Mouse (Mus musculus): ENCODE results near the gene 1700057G04Rik. TPM values are rescaled to one million over a fixed set of nuclear protein-coding genes. Genes with fewer than 3 reads are reported as not detected.

The 1700057G04Rik gene
- not detected in 2 replicates for total RNA-seq (2014; rRNA removed)
- not detected in 2 replicates for polyA plus RNA-seq (2012; rRNA removed)

- DNase-seq (ENCODE audit: extremely low read depth, low read depth, low spot score), result no peak
- Histone ChIP-seq H3K27me3 (ENCODE audit: control insufficient read depth, insufficient read depth, low read length) (no peaks in the 10 kb centered on the region), H3K9ac (ENCODE audit: low read depth, low read length) (no peak within 1 kb of the TSS), H3K27ac (replicated peaks; ENCODE audit: insufficient read depth, low read depth, low read length) (no peak within 1 kb of the TSS), H3K36me3 (ENCODE audit: control insufficient read depth, insufficient read depth, low read length) (no peaks in the 10 kb centered on the region), H3K4me3 (ENCODE audit: insufficient read depth, low read depth, low read length) (no peak within 1 kb of the TSS), H3K79me2 (ENCODE audit: control insufficient read depth, insufficient read depth, low read length) (no peaks in the 10 kb centered on the region), H3K4me1 (ENCODE audit: control insufficient read depth, insufficient read depth, low read length) (no peaks in the 10 kb centered on the region)
- TF ChIP-seq CTCF (IDR thresholded peaks at IDR 0.05; ENCODE audit: low read depth, low read length), result no peak
- no peak for TF ChIP-seq POLR2A (IDR thresholded peaks at IDR 0.05; ENCODE audit: extremely low read depth, insufficient read depth, low read length)
- 84% methylated on average over 1 of the region's 1 CpGs for WGBS
These were observed at the start of gene 1700057G04Rik for GRCm38 (mm10) chr9:92309077-92309476. Gene 1700057G04Rik, plus strand, starts transcription at chr9:92309377.

DNA sequence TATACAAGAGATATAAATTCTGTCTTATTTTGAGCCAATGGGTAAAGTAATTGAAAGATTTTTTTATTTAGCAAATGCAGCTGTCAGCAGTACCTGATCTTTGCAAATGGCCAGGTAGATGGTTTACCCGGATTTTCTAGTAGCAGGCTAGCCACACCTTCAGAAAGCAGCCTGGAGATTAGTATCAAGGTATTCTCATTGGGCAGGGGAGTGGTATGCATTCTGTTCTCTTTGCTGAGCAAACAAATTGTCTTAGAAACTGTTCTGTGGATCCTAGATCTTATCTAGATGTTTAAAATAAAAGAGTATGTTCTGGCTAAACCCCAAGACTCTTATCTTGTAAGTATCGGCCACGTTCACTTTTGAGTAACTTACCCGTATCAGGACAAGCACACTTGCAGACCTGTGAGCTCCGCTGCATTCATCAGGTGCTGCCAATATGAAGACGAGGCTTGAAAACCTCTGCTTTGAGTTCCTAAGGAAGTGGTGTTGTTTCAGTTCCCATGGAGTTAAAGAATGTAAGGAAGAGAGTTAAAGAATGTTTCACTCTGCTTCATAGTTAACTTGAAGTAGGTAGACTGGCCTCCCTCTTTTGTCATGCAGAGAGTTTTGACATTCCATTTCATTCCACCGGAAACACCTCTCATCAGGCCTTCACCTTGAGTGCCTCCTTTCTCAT, 48.6 kb upstream of the 1700057G04Rik start:
- 83% methylated on average over 7 of the region's 7 CpGs for WGBS
- no peak overlapping the region for H3K4me3 ChIP-seq (ENCODE audit: insufficient read depth, low read depth, low read length)
- no peaks in the 10 kb centered on the region for H3K27me3 ChIP-seq (ENCODE audit: control insufficient read depth, insufficient read depth, low read length)
- no peak overlapping the region for H3K27ac ChIP-seq (replicated peaks; ENCODE audit: insufficient read depth, low read depth, low read length)
- DNase-seq (ENCODE audit: extremely low read depth, low read depth, low spot score), result no peak
- no peak overlapping the region for H3K9ac ChIP-seq (ENCODE audit: low read depth, low read length)
- TF ChIP-seq POLR2A (IDR thresholded peaks at IDR 0.05; ENCODE audit: extremely low read depth, insufficient read depth, low read length) (no peak), CTCF (IDR thresholded peaks at IDR 0.05; ENCODE audit: low read depth, low read length) (no peak)
- H3K79me2 ChIP-seq (ENCODE audit: control insufficient read depth, insufficient read depth, low read length), result no peaks in the 10 kb centered on the region
- no peaks in the 10 kb centered on the region; the same call in 1 of the 2 replicates for H3K4me1 ChIP-seq (ENCODE audit: control insufficient read depth, insufficient read depth, low read length)
- peaks cover 27% of the 10 kb centered on the region for H3K36me3 ChIP-seq (ENCODE audit: control insufficient read depth, insufficient read depth, low read length)

DNA sequence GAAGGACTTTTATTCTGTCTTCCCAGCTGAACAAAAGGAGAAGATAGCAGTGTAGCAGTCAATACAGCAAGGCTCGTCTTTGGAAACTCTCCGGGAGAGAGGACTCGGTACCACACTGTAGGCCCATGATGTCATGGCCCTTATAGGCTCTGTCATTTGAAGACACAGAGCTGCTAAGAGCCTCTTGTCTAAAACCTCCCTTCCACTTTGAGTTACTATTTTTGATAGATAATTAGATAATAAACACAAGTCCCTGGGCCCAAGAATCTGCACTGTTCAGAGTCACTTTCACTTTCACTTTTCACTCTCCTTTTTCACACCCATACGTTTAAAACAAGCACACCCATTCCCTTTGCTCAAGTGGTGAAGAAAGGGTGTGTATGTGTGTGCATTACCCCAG, 43.5 kb upstream of the 1700057G04Rik start:
- peak overlapping the region; percentile 86 for H3K27ac ChIP-seq (replicated peaks; ENCODE audit: insufficient read depth, low read depth, low read length)
- H3K4me1 ChIP-seq (ENCODE audit: control insufficient read depth, insufficient read depth, low read length), result peaks cover 13% of the 10 kb centered on the region
- H3K79me2 ChIP-seq (ENCODE audit: control insufficient read depth, insufficient read depth, low read length), result peaks cover 2% of the 10 kb centered on the region; the same call in 1 of the 2 replicates
- peaks cover 16% of the 10 kb centered on the region; the same call in 1 of the 2 replicates for H3K36me3 ChIP-seq (ENCODE audit: control insufficient read depth, insufficient read depth, low read length)
- H3K27me3 ChIP-seq (ENCODE audit: control insufficient read depth, insufficient read depth, low read length), result no peaks in the 10 kb centered on the region
- TF ChIP-seq CTCF (IDR thresholded peaks at IDR 0.05; ENCODE audit: low read depth, low read length), result no peak
- no peak for TF ChIP-seq POLR2A (IDR thresholded peaks at IDR 0.05; ENCODE audit: extremely low read depth, insufficient read depth, low read length)
- WGBS, result 25% methylated on average over 4 of the region's 4 CpGs
- peak overlapping the region; percentile 35 for H3K4me3 ChIP-seq (ENCODE audit: insufficient read depth, low read depth, low read length)
- H3K9ac ChIP-seq (ENCODE audit: low read depth, low read length), result peak overlapping the region; percentile 49
- peak; percentile 66 for DNase-seq (ENCODE audit: extremely low read depth, low read depth, low spot score)

DNA sequence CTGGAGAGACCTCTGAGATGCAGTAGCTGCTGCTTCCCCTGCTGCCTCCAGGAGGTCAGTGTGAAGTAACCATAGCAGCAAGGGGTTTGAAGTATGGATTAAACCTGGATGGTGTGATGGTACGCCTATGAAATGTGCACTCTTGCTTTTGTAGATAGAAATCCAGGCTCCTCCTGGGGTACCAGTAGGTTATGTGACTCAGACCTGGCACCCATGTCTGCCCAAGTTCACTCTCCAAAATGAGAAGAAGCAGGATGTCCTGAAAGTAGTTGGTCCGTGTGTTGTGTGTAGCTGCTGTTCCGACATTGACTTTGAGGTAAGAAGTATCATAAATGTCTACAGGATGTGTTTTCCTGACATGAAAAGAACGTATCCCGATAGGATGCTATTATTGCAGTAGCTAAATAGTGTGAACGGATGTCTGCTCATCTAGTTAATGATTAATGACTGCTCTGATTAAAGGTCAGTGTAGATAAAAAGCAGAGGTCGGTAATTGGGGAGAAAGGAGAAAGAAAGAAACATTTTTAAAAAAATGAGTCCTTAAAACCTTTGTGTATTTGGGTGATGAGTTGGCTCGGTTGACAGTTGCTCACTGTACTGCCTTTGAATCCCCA, 42.5 kb upstream of the 1700057G04Rik start:
- Histone ChIP-seq H3K4me3 (ENCODE audit: insufficient read depth, low read depth, low read length) (no peak overlapping the region), H3K27ac (replicated peaks; ENCODE audit: insufficient read depth, low read depth, low read length) (peak overlapping the region; percentile 93), H3K79me2 (ENCODE audit: control insufficient read depth, insufficient read depth, low read length) (peaks cover 2% of the 10 kb centered on the region; the same call in 1 of the 2 replicates), H3K4me1 (ENCODE audit: control insufficient read depth, insufficient read depth, low read length) (peaks cover 16% of the 10 kb centered on the region), H3K9ac (ENCODE audit: low read depth, low read length) (no peak overlapping the region), H3K36me3 (ENCODE audit: control insufficient read depth, insufficient read depth, low read length) (peaks cover 9% of the 10 kb centered on the region; the same call in 1 of the 2 replicates), H3K27me3 (ENCODE audit: control insufficient read depth, insufficient read depth, low read length) (no peaks in the 10 kb centered on the region)
- peak; percentile 90 for DNase-seq (ENCODE audit: extremely low read depth, low read depth, low spot score)
- TF ChIP-seq CTCF (IDR thresholded peaks at IDR 0.05; ENCODE audit: low read depth, low read length) (no peak), POLR2A (IDR thresholded peaks at IDR 0.05; ENCODE audit: extremely low read depth, insufficient read depth, low read length) (no peak)
- WGBS, result 15% methylated on average over 8 of the region's 8 CpGs

DNA sequence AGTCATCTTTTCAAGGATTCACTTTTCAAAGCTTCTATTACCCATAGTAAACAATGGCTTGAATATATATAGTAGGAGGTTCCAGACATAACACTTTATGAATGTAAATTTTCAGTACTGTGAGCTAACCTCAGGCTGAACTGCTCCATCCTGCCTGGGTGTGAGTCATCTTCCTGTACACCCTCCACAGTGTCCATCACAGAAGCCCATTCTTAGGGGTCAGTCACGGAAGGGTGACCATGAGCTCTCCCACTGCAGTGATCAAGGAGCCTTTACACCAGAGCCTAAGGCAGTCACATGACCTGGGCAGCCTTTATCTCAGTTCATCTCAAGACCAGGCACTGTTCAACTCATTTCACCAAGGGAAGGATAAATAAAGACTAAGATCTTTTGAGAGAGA, 41.4 kb upstream of the 1700057G04Rik start:
- DNase-seq (ENCODE audit: extremely low read depth, low read depth, low spot score), result no peak
- peaks cover 16% of the 10 kb centered on the region for H3K4me1 ChIP-seq (ENCODE audit: control insufficient read depth, insufficient read depth, low read length)
- 0 out of 2 replicates have a peak overlapping the region, but pooled peaks have one; percentile 45 for H3K27ac ChIP-seq (replicated peaks; ENCODE audit: insufficient read depth, low read depth, low read length)
- no peak overlapping the region for H3K4me3 ChIP-seq (ENCODE audit: insufficient read depth, low read depth, low read length)
- H3K79me2 ChIP-seq (ENCODE audit: control insufficient read depth, insufficient read depth, low read length), result peaks cover 2% of the 10 kb centered on the region; the same call in 1 of the 2 replicates
- WGBS, result 81% methylated on average over 1 of the region's 1 CpGs
- H3K9ac ChIP-seq (ENCODE audit: low read depth, low read length), result no peak overlapping the region
- peaks cover 5% of the 10 kb centered on the region; the same call in 1 of the 2 replicates for H3K36me3 ChIP-seq (ENCODE audit: control insufficient read depth, insufficient read depth, low read length)
- TF ChIP-seq POLR2A (IDR thresholded peaks at IDR 0.05; ENCODE audit: extremely low read depth, insufficient read depth, low read length) (no peak), CTCF (IDR thresholded peaks at IDR 0.05; ENCODE audit: low read depth, low read length) (no peak)
- no peaks in the 10 kb centered on the region for H3K27me3 ChIP-seq (ENCODE audit: control insufficient read depth, insufficient read depth, low read length)

Measured in liver, adult 2 months (tissue).